Mouse (Mus musculus) frontal cortex, adult (tissue): ENCODE data around the gene Mtif2.

ENCODE experiments used
- ATAC-seq: cut with Nextera tagmentation; 2 replicates; pipeline ENCODE4 v1.9.2; 2017; ENCODE audit warnings: mild to moderate bottlenecking, moderate library complexity, mixed read lengths; ENCODE audit not compliant: low TSS enrichment

The Mtif2 gene

GRCm38 (mm10) chr11:29549425-29549778 is 23.2 kb downstream of the Mtif2 start:
- ATAC-seq, result no peak

- no peak for ATAC-seq
Observed at GRCm38 (mm10) chr11:29560452-29560851, 34.2 kb downstream of the Mtif2 start.

GRCm38 (mm10) chr11:29560990-29561389 is 34.8 kb downstream of the Mtif2 start:
- no peak for ATAC-seq

GRCm38 (mm10) chr11:29563406-29563805 is 37.2 kb downstream of the Mtif2 start:
- no peak for ATAC-seq

GRCm38 (mm10) chr11:29571536-29571935 is 45.3 kb downstream of the Mtif2 start:
- no peak for ATAC-seq

- no peak for ATAC-seq
Observed at GRCm38 (mm10) chr11:29572656-29573055, 46.4 kb downstream of the Mtif2 start.

- ATAC-seq, result no peak
Observed at GRCm38 (mm10) chr11:29579610-29580009, 53.4 kb downstream of the Mtif2 start.
